Mouse (Mus musculus) spleen, adult 2 months (tissue): ENCODE results near the gene Tmem273. TPM values are rescaled to one million over a fixed set of nuclear protein-coding genes. Genes with fewer than 3 reads are reported as not detected.

ENCODE experiments used
- DNase-seq, 2 experiments: peaks; one replicate each; pipeline versions ENCODE4 v3.0.0 to v3.0.0-alpha.2; 2012 to 2021; ENCODE audit warnings: low spot score in 2 of 2, low read depth in 1 of 2
- H3K27ac ChIP-seq: fragments of 200-500 bp; 2 replicates; pipeline ENCODE4 v1.5.1; 2012; ENCODE audit warnings: low read length, inconsistent platforms; ENCODE audit not compliant: insufficient read depth
- H3K27me3 ChIP-seq: fragments of 200-500 bp; 2 replicates; pipeline ENCODE4 v1.6.1; 2012; ENCODE audit warnings: mild to moderate bottlenecking, moderate library complexity, low read length, inconsistent platforms; ENCODE audit not compliant: control insufficient read depth, insufficient read depth
- H3K36me3 ChIP-seq: fragments of 200-500 bp; 2 replicates; pipeline ENCODE4 v1.6.1; 2012; ENCODE audit warnings: mild to moderate bottlenecking, low read length, inconsistent platforms; ENCODE audit not compliant: control insufficient read depth, insufficient read depth
- H3K4me1 ChIP-seq: fragments of 200-500 bp; 2 replicates; pipeline ENCODE4 v1.6.1; 2011; ENCODE audit warnings: inconsistent platforms; ENCODE audit not compliant: control insufficient read depth, insufficient read depth, insufficient read length
- H3K4me3 ChIP-seq: fragments of 200-500 bp; 2 replicates; pipeline ENCODE4 v1.5.1; 2011; ENCODE audit warnings: mild to moderate bottlenecking, inconsistent platforms; ENCODE audit not compliant: insufficient read depth, insufficient read length; ENCODE audit errors: extremely low read depth
- CTCF ChIP-seq: fragments of 200-500 bp; IDR thresholded peaks from 2 replicates; pipeline ENCODE4 v1.5.1; 2011; ENCODE audit warnings: mild to moderate bottlenecking, inconsistent platforms; ENCODE audit not compliant: insufficient read depth, insufficient read length, insufficient replicate concordance; ENCODE audit errors: extremely low read depth
- POLR2A ChIP-seq: fragments of 200-500 bp; IDR thresholded peaks from 2 replicates; pipeline ENCODE4 v1.6.1; 2011; ENCODE audit warnings: low read depth, low read length, inconsistent platforms
- WGBS: fragments of 180-500 bp; shearing (Covaris S2); methylation state at CpG from one replicate; pipeline ENCODE4 v1.1.7; 2018; 5-methylcytosine and 5-hydroxymethylcytosine counted together
- polyA plus RNA-seq: library from polyadenylated mRNA; depleted of rRNA; stranded (reverse); fragments of >200 nt; gene quantifications from 2 replicates; pipeline ENCODE4 v1.2.3, GENCODE M21; 2012; rRNA removed

Tmem273 gene
- polyA plus RNA-seq, result 3.6 and 5.6 TPM in 2 replicates

DNA sequence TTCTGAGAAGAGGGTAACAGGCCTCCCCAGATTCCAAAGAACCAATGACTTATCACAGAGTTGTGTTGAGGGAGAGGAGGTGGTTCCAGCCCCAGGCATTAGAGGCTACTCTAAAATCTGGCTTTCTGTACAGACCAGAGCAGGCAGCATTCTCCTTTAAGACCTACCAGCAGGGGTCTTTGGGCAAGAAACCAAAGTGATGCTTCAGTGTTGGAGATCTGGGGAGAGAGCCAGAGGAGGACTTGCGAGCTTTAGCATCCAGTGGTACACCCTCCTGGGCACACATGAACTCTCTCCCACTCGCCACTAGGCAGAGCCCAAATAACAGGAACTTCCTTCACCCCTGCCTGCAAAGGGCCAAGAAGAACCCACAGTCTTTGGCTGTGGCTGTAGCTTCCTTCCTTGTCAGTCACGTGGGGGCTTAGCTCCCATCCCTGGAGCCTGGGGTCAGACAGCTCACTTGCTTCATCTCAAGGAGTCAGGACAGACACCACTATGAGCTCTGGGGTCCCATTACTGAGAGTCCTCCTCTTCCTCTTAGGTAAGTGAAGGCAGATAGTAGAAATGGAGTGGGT is at the start of gene Tmem273:
Tmem273 (plus strand) TSS at position 408 of the 575 bp plus-strand sequence.
- Histone ChIP-seq H3K27ac (0 out of 2 replicates have a peak within 1 kb of the TSS, but pooled peaks have one; percentile 32), H3K36me3 (no peaks in the 10 kb centered on the region), H3K4me3 (peak within 1 kb of the TSS; percentile 26), H3K27me3 (no peaks in the 10 kb centered on the region), H3K4me1 (peaks cover 9% of the 10 kb centered on the region; the same call in 1 of the 2 replicates)
- WGBS, result 12% methylated on average over 3 of the region's 3 CpGs
- TF ChIP-seq POLR2A (no peak), CTCF (no peak)
- no peak for DNase-seq

DNA sequence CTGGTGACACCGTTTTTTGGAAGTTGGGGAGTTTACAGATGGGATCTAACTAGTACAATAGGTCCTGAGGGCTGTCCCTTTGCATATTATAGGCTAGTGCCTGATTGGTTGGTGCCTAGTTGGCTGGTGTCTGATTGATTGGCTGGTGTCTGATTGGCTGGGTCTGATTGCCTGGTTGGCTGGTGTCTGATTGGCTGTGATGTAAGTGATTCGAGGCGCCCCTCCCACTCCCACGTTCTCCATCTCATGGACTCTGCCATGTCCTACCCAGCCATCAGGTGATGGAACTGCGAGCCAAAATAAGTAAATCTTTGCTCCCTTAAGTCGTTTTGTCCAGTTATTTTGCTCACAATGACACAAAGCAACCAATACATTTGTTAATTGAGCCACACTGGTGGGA is 49.2 kb upstream of the Tmem273 start:
- Histone ChIP-seq H3K36me3 (no peaks in the 10 kb centered on the region), H3K27me3 (no peaks in the 10 kb centered on the region), H3K4me3 (no peak overlapping the region), H3K4me1 (no peaks in the 10 kb centered on the region), H3K27ac (no peak overlapping the region)
- TF ChIP-seq POLR2A (no peak), CTCF (no peak)
- no peak for DNase-seq
- 77% methylated on average over 6 of the region's 6 CpGs for WGBS

DNA sequence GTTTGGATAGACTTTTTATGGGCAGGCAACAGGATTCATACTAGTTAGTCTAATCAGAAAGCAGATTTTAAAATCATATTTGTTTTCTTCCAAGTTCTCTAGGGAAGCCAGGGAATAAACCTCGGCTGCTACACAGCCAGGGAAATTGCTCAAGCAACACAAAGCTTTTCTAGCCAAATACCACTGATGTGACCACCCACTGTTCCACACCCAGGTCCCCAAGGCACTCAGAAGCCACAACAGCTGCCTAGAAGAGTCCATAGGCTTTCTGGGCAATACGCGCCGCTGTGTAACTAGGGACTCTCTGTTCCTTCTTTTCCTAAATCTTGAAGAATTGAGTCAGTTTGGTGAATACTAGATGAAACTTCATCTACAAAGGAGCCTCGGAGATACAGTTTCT is 47.2 kb upstream of the Tmem273 start:
- Histone ChIP-seq H3K4me3 (no peak overlapping the region), H3K27ac (no peak overlapping the region), H3K27me3 (no peaks in the 10 kb centered on the region), H3K4me1 (no peaks in the 10 kb centered on the region), H3K36me3 (no peaks in the 10 kb centered on the region)
- no peak for DNase-seq
- 90% methylated on average over 5 of the region's 5 CpGs for WGBS
- TF ChIP-seq CTCF (no peak), POLR2A (no peak)

DNA sequence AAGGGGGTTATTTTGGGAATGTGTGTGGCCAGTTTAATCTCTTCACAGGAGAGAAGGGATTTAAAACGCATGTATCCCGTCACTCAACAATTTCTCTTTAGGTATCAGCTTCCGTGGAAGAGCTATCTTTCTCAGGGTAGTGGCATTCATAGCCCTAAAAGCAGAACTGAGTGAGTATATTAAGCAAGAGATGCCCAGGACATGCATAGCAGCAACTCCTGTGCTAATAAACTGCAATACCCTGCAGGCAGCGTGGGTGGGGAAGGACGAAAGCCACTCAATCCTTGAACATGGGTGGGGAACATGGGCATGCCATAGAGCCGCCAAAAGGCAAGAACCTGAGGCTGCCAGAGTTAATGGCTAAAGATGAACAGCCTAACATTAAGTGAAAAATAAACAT is 37.2 kb upstream of the Tmem273 start:
- Histone ChIP-seq H3K27ac (no peak overlapping the region), H3K36me3 (no peaks in the 10 kb centered on the region), H3K4me3 (no peak overlapping the region), H3K4me1 (no peaks in the 10 kb centered on the region), H3K27me3 (no peaks in the 10 kb centered on the region)
- WGBS, result 83% methylated on average over 6 of the region's 6 CpGs
- no peak for TF ChIP-seq CTCF
- TF ChIP-seq POLR2A, result no peak
- no peak for DNase-seq

DNA sequence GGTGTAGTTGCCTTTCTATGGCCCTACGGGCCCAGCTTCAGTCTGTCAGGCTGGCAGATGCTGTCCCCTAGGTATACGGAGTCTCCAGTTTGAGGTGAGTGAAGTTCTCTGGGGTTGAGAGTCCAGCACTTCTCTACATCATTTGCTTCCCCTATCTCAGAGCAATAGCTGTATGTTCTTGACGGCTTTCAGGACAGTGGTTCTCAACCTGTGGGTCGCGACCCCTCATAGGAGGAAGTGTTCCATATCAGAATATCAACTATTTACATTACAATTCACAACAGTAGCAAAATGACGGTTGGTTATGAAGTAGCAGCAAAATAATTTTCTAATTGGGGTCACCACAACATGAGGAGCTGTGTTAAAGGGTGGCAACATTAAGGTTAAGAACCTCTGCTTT is 35.0 kb upstream of the Tmem273 start:
- H3K27ac ChIP-seq, result no peak overlapping the region
- WGBS, result 82% methylated on average over 6 of the region's 6 CpGs
- no peak overlapping the region for H3K4me3 ChIP-seq
- TF ChIP-seq CTCF (no peak), POLR2A (no peak)
- no peaks in the 10 kb centered on the region for H3K36me3 ChIP-seq
- no peak for DNase-seq
- H3K27me3 ChIP-seq, result no peaks in the 10 kb centered on the region
- H3K4me1 ChIP-seq, result no peaks in the 10 kb centered on the region

DNA sequence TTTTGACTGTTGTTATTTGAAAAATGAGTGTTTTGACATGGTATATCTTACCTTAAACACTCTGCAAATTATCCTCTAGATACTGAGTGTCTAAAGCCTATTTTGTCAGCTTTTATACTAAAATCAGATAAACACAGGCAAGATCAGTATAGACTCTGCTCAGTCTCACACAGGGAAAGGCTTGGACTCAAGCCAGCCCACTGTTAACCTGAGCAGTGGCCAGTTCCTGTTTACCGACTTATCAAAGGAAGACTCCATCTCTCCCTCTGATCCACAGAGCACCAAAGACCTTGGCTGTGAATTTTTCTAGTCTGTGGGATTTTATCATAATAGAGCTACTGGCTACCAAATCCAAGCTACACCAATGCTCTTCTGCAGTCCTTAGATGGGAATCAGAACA is 31.5 kb upstream of the Tmem273 start:
- TF ChIP-seq POLR2A, result no peak
- no peak for TF ChIP-seq CTCF
- WGBS, result 7% methylated on average over 1 of the region's 1 CpGs
- H3K27ac ChIP-seq, result no peak overlapping the region
- H3K27me3 ChIP-seq, result no peaks in the 10 kb centered on the region
- H3K4me3 ChIP-seq, result no peak overlapping the region
- no peak for DNase-seq
- H3K4me1 ChIP-seq, result no peaks in the 10 kb centered on the region
- no peaks in the 10 kb centered on the region for H3K36me3 ChIP-seq

DNA sequence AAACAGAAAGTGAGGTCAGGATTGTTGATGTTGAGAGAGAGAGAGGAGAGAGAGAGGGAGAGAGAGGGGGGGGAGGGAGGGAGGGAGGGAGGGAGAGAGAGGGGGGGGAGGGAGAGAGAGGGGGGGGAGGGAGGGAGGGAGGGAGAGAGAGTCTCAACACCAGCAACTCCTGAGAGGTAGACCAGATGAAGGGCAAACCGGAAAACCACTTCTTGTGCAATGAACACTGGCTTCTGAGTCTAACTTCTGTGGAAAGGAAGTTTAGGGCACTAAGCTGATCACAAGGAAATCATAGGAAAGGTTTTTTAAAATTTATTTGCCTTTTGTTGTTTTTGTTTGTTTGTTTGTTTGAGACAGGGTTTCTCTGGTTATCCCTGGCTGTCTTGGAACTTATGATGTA is 23.6 kb upstream of the Tmem273 start:
- no peak for DNase-seq
- Histone ChIP-seq H3K27me3 (no peaks in the 10 kb centered on the region), H3K36me3 (no peaks in the 10 kb centered on the region), H3K4me1 (no peaks in the 10 kb centered on the region), H3K27ac (no peak overlapping the region), H3K4me3 (no peak overlapping the region)
- TF ChIP-seq CTCF, result no peak
- WGBS, result 36% methylated on average over 1 of the region's 1 CpGs

DNA sequence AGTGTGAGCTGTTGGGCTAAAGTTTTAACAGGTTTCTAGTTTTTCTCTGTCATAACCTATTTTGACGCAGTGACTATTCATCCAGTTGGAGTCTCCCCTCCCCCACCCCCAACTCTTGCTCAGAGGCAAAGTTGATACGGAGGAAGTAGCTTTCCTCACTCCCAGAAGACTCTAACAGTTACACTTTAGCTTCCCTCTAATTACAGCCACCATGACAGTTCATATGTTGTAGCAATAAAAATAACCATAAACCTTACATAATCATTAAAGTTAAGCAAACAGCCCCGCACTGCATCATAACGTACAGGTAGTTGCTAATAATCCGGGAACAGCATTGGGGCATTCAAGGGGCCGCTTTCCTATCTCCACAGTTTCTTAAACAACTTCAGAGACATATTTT is 15.2 kb upstream of the Tmem273 start:
- Histone ChIP-seq H3K4me1 (no peaks in the 10 kb centered on the region), H3K36me3 (no peaks in the 10 kb centered on the region), H3K27ac (no peak overlapping the region), H3K4me3 (no peak overlapping the region), H3K27me3 (0 out of 2 replicates have a peak, but pooled peaks cover 1% of the 10 kb centered on the region)
- 70% methylated on average over 6 of the region's 6 CpGs for WGBS
- TF ChIP-seq CTCF (no peak), POLR2A (no peak)
- no peak for DNase-seq
